Mouse (Mus musculus) thymus, postnatal 4 days (tissue): ENCODE measurements at regions not wholly inside any gene's neighbourhood (a gene's known extent, or its start where the extent isn't known, plus 50 kb on each side); places are given as distances from the start of the nearest gene placed in this dataset.
A peak's percentile ranks its signal among the peaks of the same experiment; 100 is the strongest.
"Not testable (repeated sequence)": the region's sequence is repeated elsewhere in the genome, so short reads cannot be mapped to it uniquely, and the experiment has no call there.

Experiments
- DNase-seq: peaks from one replicate; pipeline ENCODE4 v3.0.0; 2021

DNA sequence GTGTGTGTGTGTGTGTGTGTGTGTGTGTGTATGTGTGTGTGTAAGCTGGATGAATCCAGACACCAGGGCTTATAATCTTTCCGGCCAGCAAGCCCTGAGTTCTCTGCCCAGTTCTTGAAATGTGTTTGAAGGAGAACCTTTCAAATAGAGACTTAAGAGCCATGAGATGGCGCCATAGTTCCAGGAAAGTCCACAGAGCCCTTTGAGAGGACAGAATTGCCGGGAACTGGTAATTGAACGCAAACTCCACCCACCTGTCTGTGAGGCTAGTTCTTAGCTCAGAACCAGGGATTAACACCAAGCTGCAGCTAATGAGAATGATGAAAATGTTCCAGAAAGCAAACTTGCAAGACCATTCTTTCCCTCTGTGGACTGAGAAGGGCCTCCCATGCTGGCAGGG is 72.2 kb downstream of the Trim42 start:
- no peak for DNase-seq

DNA sequence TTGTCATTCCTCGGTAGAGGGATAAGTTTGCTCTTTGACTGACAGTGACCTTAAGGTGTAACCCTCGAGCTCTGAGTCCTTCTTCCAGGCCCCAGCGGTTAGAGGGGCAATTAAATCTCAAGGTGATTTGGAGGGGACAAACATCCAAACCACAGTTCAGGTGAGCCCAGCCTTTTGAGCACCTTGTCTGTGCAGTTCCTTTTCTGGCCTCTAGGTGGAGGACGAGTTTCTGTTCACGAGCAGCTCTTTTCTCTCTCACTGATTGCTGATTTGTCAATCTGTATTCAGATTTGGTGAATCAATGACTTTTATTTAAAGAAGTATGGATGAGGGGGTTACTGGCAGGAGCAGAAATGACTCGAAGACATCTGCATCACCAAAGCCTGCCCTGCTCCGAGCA is 74.0 kb downstream of the Trim42 start:
- peak; percentile 57 for DNase-seq

DNA sequence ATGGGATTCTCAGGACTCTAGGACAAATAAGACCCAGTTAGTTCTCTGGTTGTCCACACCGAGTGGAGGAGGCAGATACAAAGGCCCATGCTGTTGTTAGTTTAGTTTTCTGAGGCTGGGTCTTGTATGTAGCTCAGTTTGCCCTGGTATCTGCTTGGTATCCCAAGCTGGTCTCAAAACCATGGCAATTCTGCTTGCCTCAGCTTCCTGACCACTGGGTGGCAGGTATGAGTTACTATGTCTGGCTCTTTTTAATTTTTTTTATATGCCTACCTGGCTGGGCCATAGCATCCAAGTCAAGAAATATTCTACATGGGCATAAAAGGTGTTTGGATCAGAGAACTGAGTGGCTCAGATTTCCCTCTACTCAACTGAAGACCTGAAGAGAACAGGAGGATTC is 77.9 kb downstream of the Trim42 start:
- DNase-seq = no peak

DNA sequence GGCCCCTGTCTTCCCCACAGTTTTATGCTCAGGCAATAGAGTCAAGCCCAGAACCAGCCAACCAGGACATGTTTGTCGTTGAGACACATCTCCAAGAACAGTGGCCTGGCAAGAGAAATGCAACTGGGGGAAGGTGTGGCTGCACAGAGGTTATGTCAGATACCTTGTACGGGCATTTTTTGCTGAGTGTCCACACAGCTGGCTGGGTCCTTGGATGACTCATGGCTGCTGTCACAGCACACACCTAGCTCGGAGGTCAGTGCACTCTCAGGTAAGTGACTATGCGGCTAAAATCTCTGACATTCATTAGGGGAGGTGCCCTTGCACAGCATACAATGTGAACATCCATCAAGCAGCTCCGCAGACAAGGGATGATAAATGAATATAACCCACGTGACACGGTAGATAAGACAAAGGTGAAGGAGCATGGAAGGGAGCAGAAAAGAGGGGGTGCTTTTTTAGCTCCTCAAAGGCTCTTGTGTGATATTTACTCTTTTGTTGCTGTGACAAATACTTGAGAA is 85.4 kb downstream of the Trim42 start:
- no peak for DNase-seq

DNA sequence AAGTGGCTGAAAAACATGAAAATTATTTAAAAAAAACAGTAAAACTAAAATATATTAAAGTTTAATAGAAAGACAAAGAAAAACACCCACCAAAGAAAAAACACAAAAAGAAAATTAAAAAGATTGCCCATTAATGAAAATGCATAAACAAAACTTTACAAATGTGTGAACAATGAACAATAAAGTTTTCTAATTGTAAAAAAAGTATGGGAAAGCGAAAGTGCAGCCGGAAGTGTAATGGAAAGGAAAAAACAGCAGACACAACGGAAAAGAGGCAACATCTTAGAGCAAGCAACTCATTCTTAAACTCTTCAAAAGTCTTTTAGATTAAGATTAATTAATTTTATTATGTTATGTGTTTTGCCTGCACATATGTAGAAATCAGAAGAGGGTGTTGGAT is 87.7 kb downstream of the Trim42 start:
- DNase-seq = no peak

DNA sequence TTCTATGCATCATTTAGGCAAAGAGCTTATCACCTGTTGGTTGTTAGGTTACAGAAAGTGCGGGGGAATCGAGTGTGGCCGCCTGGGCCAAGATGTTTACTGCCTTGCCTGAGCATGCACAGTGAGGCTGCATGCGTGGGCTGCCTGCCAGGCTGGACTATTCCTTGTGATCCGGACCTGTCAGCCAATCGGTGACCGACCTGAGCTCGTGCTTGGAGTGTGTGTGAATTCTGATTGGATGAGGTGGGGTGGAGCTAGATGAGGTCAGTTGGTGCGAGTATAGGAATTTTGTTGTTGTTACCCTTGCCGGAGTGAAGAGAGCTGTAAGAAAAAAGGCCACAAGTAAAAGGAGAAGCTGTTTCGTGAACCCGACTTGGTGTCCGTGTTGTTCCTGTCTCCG is 94.3 kb downstream of the Trim42 start:
- not testable (repeated sequence) for DNase-seq

DNA sequence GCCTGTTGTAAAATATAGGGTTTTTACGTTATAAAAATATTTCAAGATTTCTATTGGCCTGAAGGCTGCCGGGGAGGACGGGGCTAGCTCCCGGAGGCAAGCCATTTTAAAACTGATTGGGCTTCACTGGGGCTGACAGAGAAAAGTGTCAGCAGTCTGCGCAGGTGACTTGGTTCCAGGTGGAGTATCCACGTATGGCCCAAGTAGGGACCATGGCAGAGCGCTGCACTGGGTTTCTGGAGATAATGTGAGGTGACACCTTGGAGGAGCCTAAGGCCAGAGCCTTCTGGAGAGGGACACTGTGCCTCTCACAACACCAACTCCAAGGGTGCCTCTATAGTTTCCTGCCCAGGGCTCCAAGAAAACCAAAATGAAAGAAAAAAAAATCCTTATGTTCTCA is 95.9 kb downstream of the Trim42 start:
- no peak for DNase-seq

DNA sequence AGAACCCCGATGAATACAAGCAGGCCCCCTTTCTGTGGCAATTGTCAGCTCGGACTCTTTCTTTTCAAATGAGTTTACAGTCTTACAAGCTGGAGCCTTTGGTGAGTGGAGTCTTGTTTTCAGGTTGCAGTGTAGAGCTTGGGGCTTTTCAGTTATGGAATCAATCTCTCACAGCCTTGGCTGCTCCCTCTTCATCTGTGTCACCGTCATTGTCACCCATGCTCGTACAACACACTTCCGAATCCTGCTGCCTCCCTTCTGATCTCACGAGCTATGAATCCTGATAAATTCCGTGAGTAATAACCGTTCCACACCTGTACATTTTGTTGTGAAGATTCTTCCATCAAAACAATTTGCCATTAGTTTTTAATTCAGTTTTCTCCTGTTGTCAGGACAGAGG is 97.7 kb downstream of the Trim42 start:
- no peak for DNase-seq

DNA sequence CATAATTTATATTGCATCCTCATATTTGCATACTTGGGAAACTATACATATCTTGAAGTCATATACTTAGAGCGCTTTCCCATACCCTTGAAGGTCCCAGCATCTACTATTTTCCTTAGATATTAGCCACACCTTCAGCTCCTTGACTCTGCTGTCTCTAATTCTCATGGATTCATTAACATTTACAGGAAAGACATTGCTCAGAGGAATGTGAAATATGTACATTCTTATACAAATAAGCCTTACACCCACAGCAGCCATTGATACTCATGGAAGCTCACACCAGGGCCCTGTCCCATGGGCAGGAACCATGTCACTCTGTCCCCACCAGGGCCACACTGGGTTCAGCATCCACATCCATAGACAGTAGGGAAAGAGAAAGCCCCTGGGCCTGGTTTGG is 122.1 kb downstream of the Trim42 start:
- DNase-seq = no peak

DNA sequence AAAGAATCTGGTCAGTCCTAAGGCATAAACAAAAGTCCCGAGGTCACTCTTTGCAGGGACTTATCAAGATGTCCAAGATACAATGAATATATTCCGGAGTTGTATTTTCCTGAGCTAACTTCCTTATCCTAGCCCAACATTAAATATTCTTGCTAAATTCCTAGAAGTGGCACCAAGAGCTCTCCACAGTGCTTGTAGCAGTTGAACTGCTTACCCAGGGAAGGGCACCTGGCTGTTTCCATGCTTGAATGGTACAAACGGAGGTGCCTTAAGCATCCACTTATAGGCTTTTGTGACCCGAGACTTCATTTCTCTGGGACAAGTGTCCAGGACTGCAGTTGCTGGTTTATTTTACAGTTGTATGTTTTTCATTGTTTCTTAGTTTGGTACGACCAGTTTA is 115.1 kb upstream of the Slc25a36 start:
- no peak for DNase-seq

DNA sequence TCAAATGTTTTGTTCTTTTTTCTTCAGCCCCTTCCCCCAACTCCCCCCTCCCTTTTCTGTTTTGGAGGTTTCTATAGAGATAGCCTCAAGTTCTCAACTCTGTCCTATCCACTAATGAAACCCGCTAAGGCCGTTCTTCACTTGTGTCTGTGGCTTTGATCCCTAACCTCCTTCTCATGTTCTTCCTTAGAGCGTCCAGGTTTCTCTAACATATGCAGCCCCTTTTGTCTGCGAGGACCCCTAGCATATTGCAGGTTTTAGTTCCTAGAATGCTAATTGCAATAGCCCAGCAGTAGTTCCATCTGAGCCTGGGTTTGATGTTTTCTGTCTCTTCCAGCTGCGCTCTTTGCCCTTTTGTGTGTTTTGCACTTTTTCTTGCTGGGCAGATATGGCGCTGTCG is 113.6 kb upstream of the Slc25a36 start:
- DNase-seq = no peak

DNA sequence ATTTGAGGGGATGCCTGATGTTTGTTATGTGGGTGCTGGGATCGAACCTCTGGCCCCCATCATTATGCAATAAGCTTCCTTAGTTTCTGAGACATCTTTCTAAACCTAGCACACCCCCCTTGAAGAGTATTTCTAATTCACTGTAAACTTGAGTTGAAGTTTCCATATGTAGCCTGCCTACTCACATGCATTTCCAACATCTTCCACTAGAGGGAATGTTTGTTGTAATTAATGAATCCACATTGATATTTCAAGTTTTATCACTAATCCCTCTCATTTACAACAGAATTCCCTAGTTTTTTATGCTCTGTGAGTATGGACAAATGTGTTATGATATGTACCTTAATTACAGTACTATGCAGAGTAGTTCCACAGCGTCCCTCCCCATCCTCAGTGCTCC is 103.8 kb upstream of the Slc25a36 start:
- DNase-seq = no peak

DNA sequence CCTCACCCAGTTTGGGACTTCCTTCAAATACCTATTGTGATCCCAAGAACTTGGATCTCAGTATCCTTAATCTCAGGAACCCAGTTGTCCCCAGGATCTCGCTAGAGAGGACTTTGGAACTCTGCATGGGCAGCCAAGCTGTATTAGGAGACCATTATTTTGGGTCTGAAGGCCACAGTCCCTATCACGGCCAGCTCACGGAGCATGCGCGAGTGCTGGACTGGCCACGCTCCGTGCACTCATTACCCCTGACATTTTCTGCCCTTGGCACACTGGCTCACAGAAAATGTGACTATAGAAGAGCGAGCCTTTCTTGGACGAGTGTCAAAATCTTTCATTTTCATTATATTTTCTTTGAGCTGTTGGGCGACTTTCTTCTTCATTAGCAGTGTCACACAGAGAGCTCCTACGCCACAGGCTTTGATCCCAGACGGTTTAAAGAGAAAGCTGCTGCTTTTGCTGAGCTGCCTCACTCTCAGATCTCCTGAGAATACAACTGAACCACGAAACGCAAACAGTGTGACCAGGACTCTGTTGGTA is 79.4 kb upstream of the Slc25a36 start:
- no peak for DNase-seq

DNA sequence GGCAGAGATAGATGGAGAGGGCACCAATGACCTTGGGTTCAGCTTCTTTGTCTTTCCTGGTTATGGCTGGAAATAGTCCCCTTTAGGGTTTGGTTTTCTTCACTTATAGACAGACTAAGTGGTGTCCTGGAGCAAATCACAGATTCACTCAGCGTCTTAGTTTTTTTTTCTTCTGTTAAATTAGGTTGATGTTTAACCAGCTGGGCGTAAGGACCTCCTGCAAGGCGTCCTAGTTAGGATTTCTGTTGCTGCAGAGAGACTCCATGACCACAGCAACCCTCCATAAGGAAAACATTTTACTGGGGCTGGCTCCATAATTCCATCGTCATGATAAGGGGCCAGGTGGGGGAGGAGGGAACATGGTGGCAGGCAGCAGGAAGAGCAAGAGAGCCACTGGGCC is 78.7 kb upstream of the Slc25a36 start:
- DNase-seq = no peak

DNA sequence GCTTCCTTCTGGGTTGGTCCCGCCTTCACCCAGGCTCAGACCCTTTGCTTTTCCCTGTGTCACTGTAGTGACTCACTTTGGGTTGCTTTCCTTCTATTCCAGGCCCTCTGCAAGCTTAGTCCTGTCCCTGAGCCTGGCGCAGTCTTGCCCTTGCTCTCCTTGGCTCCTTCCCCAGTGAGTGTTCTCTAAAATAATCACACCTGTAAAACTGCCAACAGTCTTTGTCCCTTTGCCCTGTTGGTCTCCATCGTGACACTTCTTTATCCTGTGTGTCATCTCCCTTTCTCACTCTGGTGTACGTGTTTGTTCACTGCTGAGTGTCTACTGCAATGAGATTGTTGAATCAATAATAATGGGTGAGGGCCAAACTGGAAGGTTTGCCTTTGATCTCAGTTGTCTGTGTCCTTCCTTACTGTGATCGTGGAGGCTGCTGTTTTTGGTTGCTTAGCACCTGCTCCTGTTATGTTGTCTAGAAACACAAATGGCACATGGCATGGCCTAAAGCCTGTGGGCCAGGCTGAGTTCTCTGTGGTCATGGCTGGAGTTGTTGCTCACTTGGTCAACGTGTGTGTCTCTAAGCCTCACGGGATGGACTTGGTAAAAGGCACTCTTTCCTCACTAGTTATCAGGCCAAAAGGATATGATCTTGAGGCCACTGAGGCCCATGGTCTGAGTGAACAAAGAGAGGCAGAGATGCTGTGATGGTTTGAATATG is 77.8 kb upstream of the Slc25a36 start:
- DNase-seq = no peak

DNA sequence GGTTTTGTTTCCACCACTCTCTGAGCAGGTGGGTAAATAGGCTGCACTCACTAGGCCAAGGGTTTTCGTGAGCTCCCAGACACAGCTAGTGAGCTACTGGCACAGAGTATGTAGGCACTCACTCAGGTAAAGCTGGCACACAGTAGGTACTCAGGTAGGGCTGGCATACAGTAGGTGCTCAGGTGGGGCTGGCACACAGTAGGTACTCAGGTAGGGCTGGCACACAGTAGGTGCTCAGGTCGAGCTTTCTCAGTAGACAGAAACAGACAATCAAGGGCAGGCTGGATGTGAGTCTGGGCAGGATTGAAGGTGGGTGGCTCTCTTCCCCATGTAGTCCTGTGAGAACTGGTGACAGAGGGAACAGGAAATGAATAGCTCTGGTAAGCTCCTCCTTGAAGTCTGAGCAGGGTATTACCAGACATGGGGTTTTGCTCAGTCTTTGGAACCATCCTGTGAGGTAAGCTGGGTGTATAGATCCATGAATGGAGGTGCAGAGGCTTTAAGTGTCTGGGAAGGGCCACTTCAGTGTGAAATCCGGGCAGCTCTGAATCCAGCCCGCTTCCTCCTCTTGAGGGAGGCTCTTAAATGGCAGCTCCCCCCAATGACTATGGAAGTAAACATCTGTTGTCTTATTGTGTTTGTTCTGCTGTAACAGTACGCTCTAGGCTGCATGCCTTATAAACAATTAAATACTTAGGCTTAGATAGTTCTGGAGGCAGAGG is 62.4 kb upstream of the Slc25a36 start:
- no peak for DNase-seq

DNA sequence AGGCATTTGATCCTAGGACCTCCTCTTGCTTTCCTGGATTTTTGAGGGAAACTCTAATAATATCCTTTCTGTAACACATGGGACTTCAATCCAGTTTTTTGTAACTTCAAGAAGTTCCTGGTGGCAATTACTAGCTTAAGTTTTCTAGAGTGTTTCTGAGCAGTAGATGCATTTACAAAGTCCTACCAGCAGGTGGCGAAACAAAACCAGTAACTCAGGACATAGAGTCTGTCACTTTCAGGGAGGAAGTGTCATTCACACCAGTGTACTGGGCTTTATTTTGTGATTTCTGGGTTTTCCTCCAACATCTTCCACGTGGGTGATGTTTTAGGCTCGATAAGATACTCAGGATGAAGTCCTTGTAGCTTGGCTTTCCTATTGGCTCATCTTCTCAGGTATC is 61.1 kb upstream of the Slc25a36 start:
- DNase-seq = peak; percentile 59

DNA sequence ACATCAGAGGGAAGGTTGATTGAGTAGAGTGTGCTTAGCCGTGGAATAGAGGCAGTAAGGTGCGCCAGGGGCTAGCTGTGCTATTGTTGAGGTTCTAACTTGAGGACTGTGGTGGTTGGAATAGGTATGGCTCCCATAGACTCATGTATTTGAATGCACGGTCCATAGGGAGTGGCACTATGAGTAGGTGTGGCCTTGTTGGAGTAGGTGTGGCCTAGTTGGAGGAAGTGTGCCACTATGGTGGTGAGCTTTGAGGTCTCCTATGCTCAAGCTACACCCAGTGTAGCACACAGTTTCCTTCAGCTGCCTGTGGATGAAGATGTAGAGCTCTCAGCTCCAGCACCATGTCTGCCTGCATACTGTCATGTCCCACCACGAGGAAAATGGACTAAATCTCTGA is 60.5 kb upstream of the Slc25a36 start:
- no peak for DNase-seq

DNA sequence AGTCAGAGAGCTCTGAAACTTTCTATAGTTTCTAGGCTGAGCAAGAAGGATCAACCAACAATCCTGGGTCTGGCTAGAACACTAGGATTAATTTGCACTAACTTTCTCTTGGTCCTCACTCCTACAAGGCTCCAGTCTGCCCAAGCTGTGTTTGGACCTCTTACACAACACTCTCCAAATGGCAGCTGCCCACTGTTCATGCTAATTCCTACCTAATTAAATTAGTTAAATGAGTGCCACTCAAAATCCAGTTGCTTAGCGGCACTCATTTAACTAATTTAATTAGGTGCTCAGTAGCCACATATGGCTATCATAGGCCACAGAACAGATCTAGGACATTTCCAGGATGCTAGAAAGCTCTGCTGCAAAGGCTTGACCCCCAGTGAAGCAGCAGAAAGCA is 59.9 kb upstream of the Slc25a36 start:
- DNase-seq = no peak

DNA sequence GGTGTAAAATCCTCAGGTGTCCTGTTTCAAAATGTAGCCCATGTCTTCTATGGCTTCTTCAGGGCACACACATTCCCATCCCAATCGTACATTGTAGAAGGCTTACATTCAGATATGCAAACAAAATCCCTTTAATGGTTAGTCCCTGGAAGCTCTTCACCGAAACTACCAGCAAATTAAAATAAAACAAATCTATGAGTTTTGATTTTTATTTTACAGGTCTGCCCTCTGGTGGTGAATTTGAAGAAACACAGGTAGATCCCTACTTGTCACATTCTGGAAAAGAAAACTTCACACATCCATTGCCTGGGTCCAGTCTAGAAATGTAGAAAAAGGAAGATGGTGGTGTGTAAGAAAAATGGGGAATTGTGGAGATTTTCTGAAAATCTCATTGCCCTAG is 51.5 kb upstream of the Slc25a36 start:
- DNase-seq = no peak
